Mouse (Mus musculus) brain, embryonic 14.5 days (tissue): ENCODE results near the gene Kcnq5. TPM values are rescaled to one million over a fixed set of nuclear protein-coding genes. Genes with fewer than 3 reads are reported as not detected.

ENCODE experiments used
- DNase-seq: peaks from one replicate; pipeline ENCODE4 v3.0.0-alpha.2; 2011; ENCODE audit warnings: low read depth
- CTCF ChIP-seq: fragments of 200-500 bp; IDR thresholded peaks from 2 replicates; pipeline ENCODE4 v1.5.1; 2012; ENCODE audit warnings: inconsistent platforms, mild to moderate bottlenecking, moderate library complexity, borderline replicate concordance; ENCODE audit not compliant: insufficient read depth, insufficient read length; ENCODE audit errors: extremely low read depth
- POLR2A ChIP-seq: fragments of 200-500 bp; IDR thresholded peaks from 2 replicates; pipeline ENCODE4 v1.6.1; 2012; ENCODE audit warnings: mild to moderate bottlenecking, inconsistent platforms, borderline replicate concordance; ENCODE audit not compliant: poor library complexity, insufficient read depth, insufficient read length, severe bottlenecking; ENCODE audit errors: extremely low read depth
- polyA plus RNA-seq: library from polyadenylated mRNA; depleted of rRNA; stranded (reverse); fragments of >200 nt; gene quantifications from 2 replicates; pipeline ENCODE4 v1.2.3, GENCODE M21; 2012

Gene Kcnq5
- polyA plus RNA-seq, 1 experiment: 1.5 TPM

- no peak for TF ChIP-seq CTCF
- TF ChIP-seq POLR2A: no peak
- no peak for DNase-seq
Measured at GRCm38 (mm10) chr1:21521475-21521874, 440.3 kb downstream of the Kcnq5 start.

- DNase-seq: no peak
- no peak for TF ChIP-seq CTCF
- no peak for TF ChIP-seq POLR2A
Measured at GRCm38 (mm10) chr1:21520116-21520645, 441.6 kb downstream of the Kcnq5 start.

- no peak for DNase-seq
- TF ChIP-seq POLR2A: no peak
- no peak for TF ChIP-seq CTCF
Measured at GRCm38 (mm10) chr1:21506665-21507064, 455.1 kb downstream of the Kcnq5 start.

- peak; percentile 45 for DNase-seq
- no peak for TF ChIP-seq CTCF
- TF ChIP-seq POLR2A: no peak
Measured at GRCm38 (mm10) chr1:21499815-21500534, 461.8 kb downstream of the Kcnq5 start.

- TF ChIP-seq POLR2A (no peak), CTCF (no peak)
Measured at GRCm38 (mm10) chr1:21496307-21496706, 465.4 kb downstream of the Kcnq5 start.

GRCm38 (mm10) chr1:21488645-21489044, 473.1 kb downstream of the Kcnq5 start:
- DNase-seq: no peak
- TF ChIP-seq POLR2A (no peak), CTCF (no peak)

More at GRCm38 (mm10) chr1:21496307-21496706, 465.4 kb downstream of the Kcnq5 start:
- DNase-seq: no peak

GRCm38 (mm10) chr1:21486266-21486665, 475.5 kb downstream of the Kcnq5 start:
- DNase-seq: no peak
- TF ChIP-seq POLR2A (no peak), CTCF (no peak)

- TF ChIP-seq POLR2A: no peak
- no peak for TF ChIP-seq CTCF
- DNase-seq: no peak
Measured at GRCm38 (mm10) chr1:21469311-21469710, 492.4 kb downstream of the Kcnq5 start.

- TF ChIP-seq CTCF (no peak), POLR2A (no peak)
- DNase-seq: no peak
Measured at GRCm38 (mm10) chr1:21466431-21466830, 495.3 kb downstream of the Kcnq5 start.

GRCm38 (mm10) chr1:21460941-21461689, 500.6 kb downstream of the Kcnq5 start:
- peak; percentile 87 for DNase-seq
- TF ChIP-seq POLR2A (no peak), CTCF (peak; percentile 88)

- TF ChIP-seq POLR2A: no peak
- TF ChIP-seq CTCF: no peak
- no peak for DNase-seq
Measured at GRCm38 (mm10) chr1:21458581-21458980, 503.2 kb downstream of the Kcnq5 start.

- DNase-seq: no peak
- TF ChIP-seq CTCF (no peak), POLR2A (no peak)
Measured at GRCm38 (mm10) chr1:21455971-21456370, 505.8 kb downstream of the Kcnq5 start.

- TF ChIP-seq CTCF: no peak
- no peak for DNase-seq
Measured at GRCm38 (mm10) chr1:21448227-21448626, 513.5 kb downstream of the Kcnq5 start.
